Mouse (Mus musculus) hematopoietic stem cell, adult 5-6 weeks (primary cell): ENCODE results near the gene Klkb1. TPM values are rescaled to one million over a fixed set of nuclear protein-coding genes. Genes with fewer than 3 reads are reported as not detected.
A peak's percentile ranks its signal among the peaks of the same experiment; 100 is the strongest.
"Not testable (repeated sequence)": the region's sequence is repeated elsewhere in the genome, so short reads cannot be mapped to it uniquely, and the experiment has no call there.

ENCODE experiments used
- ATAC-seq, 2 experiments: fragments of 125-278 bp in 1 of 2; replicated peaks in 1 of 2; 2 replicates each; pipeline ENCODE4 v1.8.0; 2016 to 2017; ENCODE audit warnings: inconsistent platforms in 2 of 2, mild to moderate bottlenecking in 2 of 2, moderate number of reproducible peaks in 2 of 2, low read depth in 1 of 2, moderate TSS enrichment in 1 of 2; ENCODE audit not compliant: low FRiP score in 2 of 2, poor library complexity in 2 of 2, severe bottlenecking in 2 of 2, insufficient read depth in 1 of 2, low TSS enrichment in 1 of 2
- total RNA-seq: library from RNA; stranded (forward); fragments of 172-1452, 232-1000 nt; gene quantifications from 2 replicates; pipeline ENCODE4 v1.2.3, GENCODE M21; 2017

The Klkb1 gene
- not detected in 2 replicates for total RNA-seq

DNA sequence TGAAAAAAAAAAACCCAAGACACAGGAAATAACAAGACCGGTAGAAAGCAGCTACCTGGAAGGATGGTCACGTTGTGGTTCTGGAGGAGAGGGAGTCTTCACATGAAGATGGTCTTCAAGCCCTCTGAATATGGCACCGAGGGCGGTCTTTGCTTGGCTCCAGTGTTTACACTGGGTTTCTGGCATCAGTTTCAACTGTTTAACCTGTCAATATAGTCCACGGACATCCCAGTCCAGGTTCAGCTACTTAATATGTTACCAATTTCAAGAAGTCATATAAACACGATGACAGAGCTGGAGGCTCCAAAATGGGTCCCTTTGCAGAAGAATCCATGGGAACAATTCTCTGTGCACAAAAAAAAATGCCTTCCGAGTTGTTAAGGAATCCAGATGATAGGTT is at the start of gene Klkb1:
TSS of gene Klkb1 (minus strand) at position 173 of the 400 bp plus-strand sequence.
- ATAC-seq: no peak

DNA sequence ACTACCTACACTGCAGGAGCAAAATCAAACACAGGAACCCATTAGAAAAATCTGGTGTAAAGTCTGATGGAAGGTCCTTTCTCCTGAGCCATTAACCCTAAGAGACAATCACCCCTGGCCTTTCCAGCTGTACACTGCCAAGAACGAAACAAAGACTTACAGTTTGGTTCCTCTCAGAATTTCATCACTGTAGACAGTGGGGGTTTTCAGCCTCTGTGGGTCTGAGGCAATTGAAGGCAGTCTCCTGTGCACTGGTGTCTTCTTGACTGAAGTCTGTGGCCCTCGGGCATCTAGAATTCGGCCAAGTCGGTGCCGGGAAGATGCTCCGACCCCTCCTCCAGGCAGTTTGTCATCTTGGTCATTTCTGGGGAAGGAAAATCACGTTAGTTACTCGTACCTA is 49.6 kb upstream of the Klkb1 start:
- ATAC-seq: peak in 1 of 2 experiments; percentile 22; a peak in 1 of 4 replicates

DNA sequence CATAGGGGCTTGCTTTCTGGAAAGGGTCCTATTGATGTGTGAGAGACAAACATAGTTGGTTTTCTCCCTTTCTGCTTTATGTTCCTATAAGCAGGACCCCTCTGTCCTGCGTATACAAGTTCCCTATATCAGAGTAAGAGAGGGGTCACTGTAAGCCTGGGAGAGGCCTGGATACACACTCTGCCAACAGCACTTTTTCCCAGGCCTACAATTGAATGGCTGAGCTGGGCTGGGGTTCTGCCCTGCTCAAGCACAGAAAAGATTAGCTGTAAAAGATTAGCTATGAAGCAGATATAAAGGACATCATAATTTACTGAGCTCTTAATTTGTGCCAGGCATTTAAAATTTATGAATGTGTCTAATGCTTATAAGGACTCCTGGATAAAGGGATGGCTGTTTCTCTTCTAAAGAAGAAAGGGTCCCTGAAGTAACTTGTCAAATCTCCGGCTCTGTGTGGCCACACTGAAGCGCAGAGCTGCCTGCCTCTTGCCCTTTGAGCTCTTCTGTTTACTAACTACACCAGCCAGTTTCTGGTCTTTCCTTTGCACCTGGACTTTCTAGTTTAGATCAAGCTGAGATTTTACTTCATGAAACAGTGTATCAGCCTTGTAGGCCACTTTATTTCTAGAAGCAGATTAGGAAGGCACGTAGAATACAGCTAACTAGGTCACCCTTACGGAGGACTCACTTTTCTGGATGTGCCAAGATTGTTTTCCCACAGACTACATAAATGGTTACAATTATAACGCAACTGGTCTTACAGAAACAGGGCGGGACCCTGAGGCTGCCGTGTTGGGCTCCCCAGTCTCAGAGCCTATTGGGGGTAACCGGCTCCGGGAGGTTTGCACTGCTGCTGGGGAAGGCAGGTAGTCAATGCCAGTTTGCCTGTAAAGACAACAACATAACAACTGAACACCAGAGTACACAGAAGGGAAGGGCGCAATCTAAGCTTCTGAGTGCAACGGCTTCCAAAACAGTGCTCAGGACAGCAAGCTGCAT is 47.3 kb upstream of the Klkb1 start:
- no peak for ATAC-seq

DNA sequence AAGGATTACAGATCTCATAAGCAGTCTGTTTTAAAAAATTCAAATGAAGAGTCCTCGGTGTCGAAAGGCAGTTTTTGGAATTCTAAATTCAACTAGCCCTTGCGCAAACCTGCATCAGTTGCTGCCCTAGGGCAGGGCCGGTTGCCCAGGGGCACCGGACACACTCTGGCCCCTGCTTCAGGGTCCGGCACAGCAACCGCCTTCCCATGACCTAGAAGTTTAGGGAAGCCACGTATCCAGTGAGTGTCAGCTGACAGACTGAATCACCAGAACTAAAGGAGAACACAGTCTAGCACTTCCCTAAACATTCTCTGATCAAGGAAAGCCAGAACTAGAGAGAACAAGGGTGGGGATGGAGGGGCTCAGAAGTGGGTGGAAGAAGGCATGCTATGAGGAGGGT is 38.8 kb upstream of the Klkb1 start:
- peak; percentile 4 to 33; a peak in 2 of 4 replicates for ATAC-seq

DNA sequence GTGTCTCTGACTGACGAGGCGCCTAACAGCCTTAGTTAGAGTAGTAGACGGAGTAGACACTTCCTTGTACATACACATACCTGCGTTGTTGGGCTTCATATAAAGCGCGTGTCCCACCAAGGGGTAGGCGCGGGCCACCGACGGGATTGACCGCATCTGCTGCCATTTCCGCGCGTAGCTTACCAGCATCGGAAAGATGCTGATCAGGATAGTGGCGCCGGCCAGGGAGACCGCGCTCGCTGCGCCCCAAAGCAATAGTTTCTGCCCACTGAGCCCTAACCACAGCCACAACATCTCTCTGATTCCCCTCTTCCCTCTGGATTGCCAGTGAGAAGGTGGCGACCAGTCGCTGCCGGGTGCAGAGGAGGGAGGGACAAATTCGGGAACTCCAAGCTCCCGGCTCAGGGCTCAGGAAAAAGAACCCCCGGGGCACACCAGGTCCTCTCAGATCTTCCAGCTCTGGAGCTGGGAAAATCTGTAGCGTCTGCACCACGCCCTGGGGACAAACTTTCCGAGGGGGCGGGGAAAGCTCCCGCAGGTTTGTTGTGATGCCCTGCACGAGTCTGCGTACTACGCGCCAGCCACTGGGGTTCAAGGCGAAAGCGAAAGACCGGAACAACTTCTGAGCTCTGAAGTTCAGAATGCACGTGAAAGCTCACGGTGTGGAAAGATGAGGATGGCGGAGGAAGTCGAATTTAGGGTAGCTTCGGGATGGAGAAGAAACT is 38.2 kb upstream of the Klkb1 start, which contains the start of gene Cyp4v3:
TSS of gene Cyp4v3 (minus strand) at position 532 of the 725 bp plus-strand sequence.
- ATAC-seq: peak; percentile 89 to 93

DNA sequence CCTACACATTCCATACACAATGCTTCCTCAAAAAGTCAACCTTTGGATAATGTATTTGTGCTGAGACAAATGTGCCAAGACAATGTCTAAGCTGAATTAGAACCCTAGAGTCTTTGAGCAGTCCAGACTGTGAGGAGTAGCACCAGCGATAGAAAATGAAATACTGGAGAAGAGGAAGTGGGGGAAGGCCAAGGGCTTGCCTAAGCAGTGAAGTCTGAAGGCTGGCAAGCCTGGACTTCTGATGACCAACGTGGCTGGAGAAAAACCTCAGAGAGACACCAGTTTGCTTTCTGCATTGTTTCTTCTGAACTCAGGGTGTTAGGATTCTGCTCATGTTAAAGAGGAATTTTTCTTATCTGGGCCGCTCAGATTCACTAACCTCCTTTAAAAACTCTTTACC is 36.2 kb upstream of the Klkb1 start:
- ATAC-seq: 0 out of 4 replicates have a peak, but pooled peaks of 1 of the 2 experiments have one; percentile 22

DNA sequence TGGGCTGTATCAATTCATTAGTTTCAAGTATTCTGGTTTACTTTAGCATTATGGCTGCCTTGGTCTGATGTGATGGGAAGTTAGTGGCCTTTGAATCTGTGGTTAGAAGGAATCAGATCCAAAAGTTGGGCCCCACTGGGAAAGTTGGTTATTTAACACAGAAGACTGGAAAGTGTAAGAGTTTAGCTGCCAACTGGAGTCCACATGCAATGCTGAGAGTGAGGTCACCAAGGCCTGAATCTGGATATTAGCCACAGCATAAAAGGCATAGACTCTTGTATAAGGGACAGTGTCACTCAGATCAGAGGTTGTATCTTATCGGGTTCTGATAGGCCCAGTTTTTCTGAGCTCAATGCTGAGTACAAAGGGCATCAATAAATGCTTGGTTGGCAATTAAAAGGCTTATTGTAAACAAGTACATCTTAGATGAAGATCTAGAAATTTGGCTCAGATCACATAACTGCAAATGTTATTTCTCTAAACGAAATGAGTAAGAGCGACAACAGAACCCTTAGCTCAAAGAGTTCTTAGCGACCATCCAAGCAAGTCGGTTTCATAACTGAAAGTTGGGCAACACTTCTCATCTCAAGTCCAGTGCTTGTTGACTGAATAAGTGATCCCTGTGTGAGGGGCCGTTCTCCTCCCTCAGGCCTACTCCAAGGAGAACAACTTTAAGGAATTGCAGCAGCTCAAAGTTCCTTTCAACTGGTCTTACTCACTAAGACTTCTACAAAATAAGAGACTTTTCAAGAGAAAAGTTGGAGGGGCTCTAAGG is 34.7 kb upstream of the Klkb1 start:
- ATAC-seq: no peak

DNA sequence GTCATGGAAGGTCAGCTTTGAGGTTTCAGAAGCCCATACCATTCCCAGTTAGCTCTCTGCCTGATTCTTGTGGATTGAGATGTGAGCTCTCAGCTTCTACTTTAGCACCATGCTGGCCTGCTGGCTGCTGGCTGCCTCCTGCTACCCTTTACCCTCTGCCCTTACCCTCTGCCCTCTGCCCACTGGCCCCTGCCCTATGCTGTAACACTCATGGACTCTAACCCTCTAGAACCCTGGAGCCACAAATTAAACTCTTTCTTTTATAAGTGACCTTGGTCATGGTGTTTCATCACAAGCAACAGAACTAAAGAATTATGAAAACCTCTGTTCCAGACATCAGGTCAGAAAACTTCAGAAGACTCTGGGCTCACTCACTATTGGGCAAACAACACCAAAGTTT is 32.4 kb upstream of the Klkb1 start:
- not testable (repeated sequence) for ATAC-seq

DNA sequence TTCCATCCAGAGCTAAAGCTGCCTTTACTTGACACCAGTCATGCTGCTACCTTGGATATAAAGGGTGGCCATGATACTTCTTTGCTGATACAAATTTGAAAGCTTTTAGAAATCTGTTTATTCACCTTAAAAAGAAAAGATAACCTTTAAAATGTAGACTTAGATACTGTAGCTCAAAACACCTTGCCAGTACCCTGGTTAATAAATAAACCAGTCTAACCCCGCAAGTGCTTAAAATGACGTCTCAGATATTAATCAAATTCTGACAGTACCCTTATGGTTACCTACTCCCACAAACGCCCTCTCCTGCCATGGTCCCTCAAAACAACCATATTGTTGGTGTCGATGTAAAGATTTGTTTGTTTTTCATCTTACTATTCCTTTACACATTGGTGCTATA is 29.5 kb upstream of the Klkb1 start:
- no peak for ATAC-seq

DNA sequence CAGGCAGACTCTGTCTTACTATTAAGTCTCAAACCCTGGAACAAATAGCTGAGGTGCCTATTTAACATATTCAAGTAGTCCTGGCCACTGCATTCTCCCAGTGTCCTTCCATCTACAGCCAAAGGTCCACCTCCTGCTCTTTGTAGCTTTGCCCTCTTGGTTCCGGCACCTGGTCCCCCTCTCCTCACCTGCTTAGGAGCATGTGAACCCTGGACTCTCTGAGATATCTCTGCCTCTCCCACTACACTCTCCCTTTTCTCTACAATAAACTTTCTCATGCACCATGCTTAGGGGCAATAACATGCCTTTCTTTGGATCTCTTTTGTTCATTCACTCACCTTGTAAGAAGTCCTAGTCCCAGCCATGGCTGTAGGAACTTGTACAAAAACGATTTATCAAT is 26.7 kb upstream of the Klkb1 start:
- ATAC-seq: no peak

DNA sequence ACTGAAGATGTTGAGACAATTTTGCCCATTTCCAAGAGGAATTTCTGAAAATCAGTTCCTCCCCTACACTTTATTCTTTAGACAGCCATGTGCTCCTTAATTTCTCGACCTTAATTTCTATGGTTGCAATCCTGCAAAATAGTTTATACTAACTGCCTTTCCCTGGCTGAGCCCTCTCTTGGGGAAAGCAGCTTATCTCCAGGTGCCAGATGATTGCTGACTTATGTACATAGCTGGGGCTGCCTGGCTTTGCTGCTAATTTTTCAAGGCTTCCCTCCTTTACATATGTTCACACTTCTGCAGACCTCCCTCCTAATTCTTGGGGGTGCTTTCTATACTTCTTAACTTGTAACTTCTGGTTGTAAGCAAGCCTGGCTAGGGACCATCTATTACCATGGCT is 26.3 kb upstream of the Klkb1 start:
- ATAC-seq: no peak

DNA sequence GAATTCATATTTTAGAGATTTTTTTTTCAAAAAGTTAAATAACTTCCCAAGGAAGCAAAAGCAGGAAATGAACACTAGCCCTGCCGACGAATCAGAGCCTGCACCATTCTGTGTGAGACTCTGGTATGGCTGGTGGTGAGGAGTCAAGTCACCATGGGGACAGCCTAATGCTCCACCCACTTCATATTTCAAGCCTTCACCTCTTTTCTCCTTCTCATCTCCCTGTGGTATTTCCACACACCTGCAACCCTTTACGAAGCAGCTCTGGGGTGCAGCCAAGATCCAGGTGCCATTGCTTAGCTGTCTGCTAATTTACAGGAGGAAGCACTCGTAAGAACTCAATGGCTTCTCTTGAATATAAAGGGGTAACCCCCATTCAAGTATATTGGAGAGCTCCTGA is 16.3 kb upstream of the Klkb1 start:
- ATAC-seq: no peak

DNA sequence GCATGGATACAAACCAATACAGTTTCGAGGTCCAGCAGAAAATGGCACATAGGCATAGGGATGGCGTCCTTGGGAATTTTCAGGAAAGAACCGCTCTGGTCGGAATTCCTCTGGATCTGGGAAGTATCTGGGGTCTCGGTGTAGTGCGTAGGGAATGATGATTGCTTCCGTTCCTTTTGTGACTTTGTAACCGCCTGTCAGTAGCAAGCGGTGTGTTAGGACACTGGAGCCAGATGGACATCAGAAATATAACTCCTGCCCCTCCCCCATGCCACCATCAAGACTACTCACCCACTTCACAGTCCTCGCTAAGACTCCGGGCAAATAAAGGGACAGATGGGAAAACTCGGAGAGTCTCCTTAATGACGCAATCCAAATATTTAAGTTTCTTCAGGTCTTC is 13.7 kb upstream of the Klkb1 start, which contains the start of gene Gm45753:
TSS of gene Gm45753 (minus strand) at position 101 of the 400 bp plus-strand sequence.
- ATAC-seq: no peak

DNA sequence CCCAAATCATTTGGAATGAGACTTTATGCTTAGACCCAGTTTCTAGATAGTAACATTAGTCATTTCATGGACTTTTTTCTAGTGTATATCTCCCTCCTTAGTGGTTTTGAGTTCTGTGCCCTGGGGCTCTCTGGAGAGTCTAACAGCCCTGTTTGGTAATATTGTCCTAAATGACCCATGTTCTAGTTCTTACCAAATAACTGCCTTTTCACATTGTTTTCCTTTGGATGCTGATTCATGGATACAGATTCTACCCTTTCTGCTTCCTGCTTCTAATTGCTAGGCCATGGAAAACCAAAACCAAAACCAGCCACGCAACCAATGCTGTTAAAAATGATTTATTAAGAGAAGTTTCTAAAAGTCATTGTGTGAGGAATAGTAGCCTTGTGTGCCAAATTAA is 10.8 kb upstream of the Klkb1 start:
- ATAC-seq: no peak

DNA sequence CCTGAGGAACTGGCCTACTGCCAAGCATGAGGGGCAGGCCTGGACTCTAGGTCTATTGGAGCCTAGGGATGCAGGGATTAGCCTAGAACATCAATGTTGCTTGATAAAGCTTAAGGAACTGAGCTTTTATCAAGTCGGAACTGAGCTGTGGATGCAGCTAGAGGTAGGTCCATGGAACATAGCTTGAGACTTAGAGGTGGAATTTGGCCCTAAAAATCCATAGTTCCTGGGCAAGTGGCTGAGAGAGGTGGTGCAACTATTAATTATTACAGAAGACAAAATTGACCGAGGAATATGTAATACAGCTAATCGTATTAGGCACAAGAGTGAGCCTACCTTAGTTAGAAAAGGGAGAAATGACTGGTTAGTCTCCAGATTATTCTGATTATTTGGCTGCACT is 9.7 kb upstream of the Klkb1 start:
- no peak for ATAC-seq

DNA sequence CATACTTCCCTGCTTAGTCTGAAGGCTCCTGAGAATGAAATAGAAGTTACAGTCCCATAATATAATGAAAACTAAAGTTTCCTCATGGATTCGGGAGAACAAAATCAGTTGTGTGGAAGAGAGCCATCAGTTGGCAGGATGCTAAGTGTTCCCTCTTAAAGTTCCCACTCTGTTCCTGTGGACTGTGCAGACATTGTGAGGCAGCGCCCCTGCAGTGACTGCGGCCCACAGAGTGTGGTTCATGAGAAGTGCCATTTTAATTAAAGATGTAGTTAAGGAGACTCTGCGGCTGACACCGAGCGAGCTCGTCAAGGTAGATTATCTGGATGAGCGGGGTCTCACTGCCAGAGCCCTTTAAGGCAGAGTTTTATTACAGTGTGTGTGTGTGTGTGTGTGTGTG is 7.7 kb upstream of the Klkb1 start:
- ATAC-seq: no peak

DNA sequence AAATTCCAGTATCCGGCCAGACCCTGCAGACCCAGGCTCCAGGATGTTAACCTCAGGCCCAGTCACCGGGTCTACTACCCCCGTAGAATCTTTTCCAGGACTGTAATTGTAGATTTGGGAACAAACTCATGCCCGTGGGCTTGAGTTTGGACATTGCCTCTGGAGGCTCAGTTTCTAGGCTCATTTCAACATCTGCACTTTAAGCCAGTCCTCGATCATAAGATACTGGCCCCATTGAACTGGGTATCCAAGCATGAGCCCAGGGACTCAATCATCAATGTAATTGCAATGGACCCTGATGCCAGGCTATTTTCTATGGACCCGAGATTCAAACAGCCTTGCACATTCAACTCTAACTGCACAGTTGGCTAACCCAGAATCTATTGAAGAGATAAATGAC is 617 bp upstream of the Klkb1 start:
- no peak for ATAC-seq
